ENCODE assay signal across 13 mouse cellular contexts in the genomic region with DNA sequence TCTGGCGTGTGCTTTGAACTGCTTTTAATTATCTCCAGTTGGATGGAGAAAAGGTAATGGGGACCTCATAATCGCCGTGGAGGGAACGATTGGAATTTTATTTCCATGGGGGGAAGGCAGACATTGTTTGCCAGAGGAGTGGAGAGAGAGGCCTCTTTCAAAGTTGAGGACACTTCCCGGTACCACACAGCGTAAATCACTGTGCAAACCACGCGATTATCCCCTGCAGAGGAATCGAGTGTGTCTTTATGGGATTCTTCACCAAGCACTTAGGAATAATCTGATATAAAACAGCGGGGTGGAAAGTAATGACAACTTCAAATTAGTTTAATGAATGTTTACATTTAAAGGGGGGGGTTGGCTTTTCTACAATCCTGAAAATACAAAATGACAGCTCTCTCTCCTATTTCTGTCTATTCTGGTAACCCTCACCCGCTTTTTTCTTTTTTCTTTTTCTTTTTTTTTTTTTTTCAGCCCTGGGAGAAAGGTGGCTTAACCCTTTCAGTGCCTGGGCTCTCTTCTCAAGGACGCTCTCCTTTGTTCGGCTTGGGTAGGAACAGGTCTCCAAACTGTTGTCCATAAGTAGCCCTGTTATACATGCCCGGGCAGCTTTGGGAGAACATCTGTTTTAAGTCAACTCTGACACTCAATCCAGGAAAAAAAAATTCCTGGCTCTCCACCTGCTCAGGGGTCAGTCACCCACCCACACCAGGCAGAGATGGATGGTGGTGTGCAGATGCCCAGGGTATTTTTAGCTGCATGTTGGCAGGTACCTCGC.
DNase-seq lines count a peak whose midpoint lies in the region; ATAC-seq lines count a peak whose summit lies in the region.
"Had no signal": no experiment of that assay in that cellular context is flagged by ENCODE, and none has a peak within 500 bp of the region (broad histone marks: within the 10 kb centered on the region; RNA-seq: fewer than 3 reads in every experiment).

No protein-coding gene starts in this region.

- no peaks in the 10 kb centered on the region for H3K9me3 ChIP-seq in forebrain, embryonic 14.5 days (replicated peaks; ENCODE audit: control insufficient read depth, low read length)
- H3K9me3 ChIP-seq in forebrain, embryonic 16.5 days (ENCODE audit: control insufficient read depth, low read length) = no peaks in the 10 kb centered on the region
- H3K9me3 ChIP-seq in midbrain, embryonic 13.5 days = no peaks in the 10 kb centered on the region
- no peaks in the 10 kb centered on the region for H3K9me3 ChIP-seq in midbrain, embryonic 16.5 days (replicated peaks; ENCODE audit: control insufficient read depth, low read length, poor library complexity, severe bottlenecking)
- H3K9me3 ChIP-seq in embryonic facial prominence, embryonic 14.5 days (ENCODE audit: control insufficient read depth, low read length) = no peaks in the 10 kb centered on the region
- H3K9me3 ChIP-seq in neural tube, embryonic 13.5 days = no peaks in the 10 kb centered on the region

- no peaks in the 10 kb centered on the region for H3K36me3 ChIP-seq in forebrain, embryonic 14.5 days (ENCODE audit: control insufficient read depth, insufficient read depth, low read length)
- H3K36me3 ChIP-seq in forebrain, embryonic 16.5 days (ENCODE audit: control insufficient read depth, insufficient read depth) = no peaks in the 10 kb centered on the region
- H3K36me3 ChIP-seq in midbrain, embryonic 13.5 days = no peaks in the 10 kb centered on the region
- no peaks in the 10 kb centered on the region for H3K36me3 ChIP-seq in midbrain, embryonic 16.5 days (ENCODE audit: control insufficient read depth, insufficient read depth, low read length)
- H3K36me3 ChIP-seq in embryonic facial prominence, embryonic 14.5 days (ENCODE audit: control insufficient read depth, insufficient read depth, low read length) = no peaks in the 10 kb centered on the region
- H3K36me3 ChIP-seq in neural tube, embryonic 13.5 days = no peaks in the 10 kb centered on the region

- 0 out of 2 replicates have a peak, but pooled peaks cover 3% of the 10 kb centered on the region for H3K27me3 ChIP-seq in forebrain, embryonic 14.5 days (replicated peaks; ENCODE audit: control insufficient read depth, insufficient read depth, low read length)
- peaks cover 3% of the 10 kb centered on the region for H3K27me3 ChIP-seq in forebrain, embryonic 16.5 days (replicated peaks; ENCODE audit: control insufficient read depth, insufficient read depth, low read length)
- peaks cover 18% of the 10 kb centered on the region; the same call in 1 of the 2 replicates for H3K27me3 ChIP-seq in midbrain, embryonic 13.5 days
- no peaks in the 10 kb centered on the region for H3K27me3 ChIP-seq in midbrain, embryonic 16.5 days (ENCODE audit: control insufficient read depth, insufficient read depth, low read depth, low read length)
- H3K27me3 ChIP-seq in embryonic facial prominence, embryonic 14.5 days (replicated peaks; ENCODE audit: control insufficient read depth, insufficient read depth, low read length) = peaks cover 6% of the 10 kb centered on the region; the same call in 1 of the 2 replicates
- peaks cover 51% of the 10 kb centered on the region for H3K27me3 ChIP-seq in neural tube, embryonic 13.5 days

- no peak overlapping the region for H3K27ac ChIP-seq in forebrain, embryonic 14.5 days (ENCODE audit: low read depth, low read length)
- H3K27ac ChIP-seq in forebrain, embryonic 16.5 days (ENCODE audit: low read length) = no peak overlapping the region
- H3K27ac ChIP-seq in midbrain, embryonic 13.5 days = no peak overlapping the region
- H3K27ac ChIP-seq in midbrain, embryonic 16.5 days (ENCODE audit: low read length) = no peak overlapping the region
- no peak overlapping the region for H3K27ac ChIP-seq in embryonic facial prominence, embryonic 14.5 days (replicated peaks; ENCODE audit: low read depth, low read length)
- H3K27ac ChIP-seq in neural tube, embryonic 13.5 days (replicated peaks) = no peak overlapping the region

- intact Hi-C loops in left cerebral cortex, postnatal 14 days (cut with DNase I) = no loop called here

- no peaks in the 10 kb centered on the region for H3K4me1 ChIP-seq in forebrain, embryonic 14.5 days (ENCODE audit: control insufficient read depth, insufficient read depth, low read length)
- H3K4me1 ChIP-seq in forebrain, embryonic 16.5 days (replicated peaks; ENCODE audit: control insufficient read depth, insufficient read depth, low read length) = 0 out of 2 replicates have a peak, but pooled peaks cover 2% of the 10 kb centered on the region
- H3K4me1 ChIP-seq in midbrain, embryonic 13.5 days (replicated peaks) = peaks cover 11% of the 10 kb centered on the region
- peaks cover 2% of the 10 kb centered on the region; the same call in 1 of the 2 replicates for H3K4me1 ChIP-seq in midbrain, embryonic 16.5 days (ENCODE audit: control insufficient read depth, insufficient read depth, low read length)
- H3K4me1 ChIP-seq in embryonic facial prominence, embryonic 14.5 days (ENCODE audit: control insufficient read depth, insufficient read depth, low read length) = peaks cover 19% of the 10 kb centered on the region
- H3K4me1 ChIP-seq in neural tube, embryonic 13.5 days (replicated peaks) = peaks cover 17% of the 10 kb centered on the region

- H3K4me3 ChIP-seq in forebrain, embryonic 14.5 days (ENCODE audit: low read depth, low read length) = no peak overlapping the region
- H3K4me3 ChIP-seq in forebrain, embryonic 16.5 days (replicated peaks; ENCODE audit: low read length) = no peak overlapping the region
- H3K4me3 ChIP-seq in midbrain, embryonic 13.5 days (replicated peaks) = no peak overlapping the region
- no peak overlapping the region for H3K4me3 ChIP-seq in midbrain, embryonic 16.5 days (ENCODE audit: low read depth, low read length)
- H3K4me3 ChIP-seq in embryonic facial prominence, embryonic 14.5 days (ENCODE audit: low read depth, low read length) = no peak overlapping the region
- H3K4me3 ChIP-seq in neural tube, embryonic 13.5 days = no peak overlapping the region

- DNase-seq in forebrain, embryonic 14.5 days (ENCODE audit: low spot score) = peak; percentile 24
- peak; percentile 68 for DNase-seq in embryonic facial prominence, embryonic 14.5 days (ENCODE audit: low spot score)
- no peak for DNase-seq in left cerebral cortex, postnatal 14 days (ENCODE audit: low spot score in 2 of 2)
- no peak for DNase-seq in adrenal gland, adult 8-10 months
- DNase-seq: cerebellum, adult 11-12 months; kidney, adult 11 months; layer of hippocampus, postnatal 36 days; lung, adult 2 months had no signal

- no peak overlapping the region for H3K9ac ChIP-seq in forebrain, embryonic 14.5 days (ENCODE audit: low read length)
- H3K9ac ChIP-seq in forebrain, embryonic 16.5 days (replicated peaks; ENCODE audit: low read depth, low read length) = no peak overlapping the region
- no peak overlapping the region for H3K9ac ChIP-seq in midbrain, embryonic 13.5 days (replicated peaks)
- no peak overlapping the region for H3K9ac ChIP-seq in midbrain, embryonic 16.5 days (ENCODE audit: low read depth, low read length)
- H3K9ac ChIP-seq in embryonic facial prominence, embryonic 14.5 days (ENCODE audit: low read depth, low read length) = no peak overlapping the region
- no peak overlapping the region for H3K9ac ChIP-seq in neural tube, embryonic 13.5 days

- ATAC-seq in forebrain, embryonic 14.5 days = no peak
- ATAC-seq in forebrain, embryonic 16.5 days = no peak
- no peak for ATAC-seq in midbrain, embryonic 13.5 days
- ATAC-seq in midbrain, embryonic 16.5 days = no peak
- peak; percentile 42; the same call in 1 of the 2 replicates for ATAC-seq in embryonic facial prominence, embryonic 14.5 days (ENCODE audit: low read depth)
- peak; percentile 76; the same call in 1 of the 2 replicates for ATAC-seq in neural tube, embryonic 13.5 days (ENCODE audit: low read depth)
- ATAC-seq: hindbrain, embryonic 16.5 days had no signal

- WGBS in forebrain, embryonic 14.5 days = 28% methylated on average over 15 of the region's 15 CpGs
- 33% methylated on average over 15 of the region's 15 CpGs for WGBS in forebrain, embryonic 16.5 days
- 38% methylated on average over 15 of the region's 15 CpGs for WGBS in midbrain, embryonic 13.5 days
- WGBS in midbrain, embryonic 16.5 days = 36% methylated on average over 15 of the region's 15 CpGs
- 19% methylated on average over 15 of the region's 15 CpGs for WGBS in embryonic facial prominence, embryonic 14.5 days
- 28% methylated on average over 15 of the region's 15 CpGs for WGBS in neural tube, embryonic 13.5 days

- no peak overlapping the region for H3K4me2 ChIP-seq in forebrain, embryonic 14.5 days (ENCODE audit: low read length)
- no peak overlapping the region for H3K4me2 ChIP-seq in forebrain, embryonic 16.5 days (ENCODE audit: low read length)
- H3K4me2 ChIP-seq in midbrain, embryonic 13.5 days (replicated peaks) = 0 out of 2 replicates have a peak overlapping the region, but pooled peaks have one; percentile 9
- no peak overlapping the region for H3K4me2 ChIP-seq in midbrain, embryonic 16.5 days (ENCODE audit: low read length)
- H3K4me2 ChIP-seq in embryonic facial prominence, embryonic 14.5 days (ENCODE audit: low read depth, low read length) = peak overlapping the region; percentile 36
- H3K4me2 ChIP-seq in neural tube, embryonic 13.5 days = peak overlapping the region; percentile 9; the same call in 1 of the 2 replicates

Comparison
In these comparisons a context has a peak if more than half of its experiments do, and no peak if none do; other contexts are left out.
1. H3K4me2 ChIP-seq: peak in midbrain, embryonic 13.5 days (single experiment), embryonic facial prominence, embryonic 14.5 days (single experiment) and neural tube, embryonic 13.5 days (single experiment); none in forebrain, embryonic 14.5 days (single experiment), forebrain, embryonic 16.5 days (single experiment) and midbrain, embryonic 16.5 days (single experiment).
2. ATAC-seq: peak in embryonic facial prominence, embryonic 14.5 days (single experiment) and neural tube, embryonic 13.5 days (single experiment); none in forebrain, embryonic 14.5 days (single experiment), forebrain, embryonic 16.5 days (single experiment), midbrain, embryonic 13.5 days (single experiment) and midbrain, embryonic 16.5 days (single experiment).
3. DNase-seq: peak in forebrain, embryonic 14.5 days (single experiment) and embryonic facial prominence, embryonic 14.5 days (single experiment); none in left cerebral cortex, postnatal 14 days (0 of 2) and adrenal gland, adult 8-10 months (single experiment).